Mouse (Mus musculus) heart, embryonic 15.5 days (tissue): ENCODE measurements around the gene Prkra. TPM values are rescaled to one million over a fixed set of nuclear protein-coding genes. Genes with fewer than 3 reads are reported as not detected.
"Not testable (repeated sequence)": the region's sequence is repeated elsewhere in the genome, so short reads cannot be mapped to it uniquely, and the experiment has no call there.

Experiments used
- ATAC-seq: fragments of 200-750 bp; cut with Nextera tagmentation; replicated peaks from 2 replicates; pipeline ENCODE4 v1.8.0; 2017; ENCODE audit warnings: low read depth, moderate TSS enrichment; ENCODE audit not compliant: insufficient number of reproducible peaks, insufficient read depth, low FRiP score
- H3K27ac ChIP-seq: fragments of 300-500 bp; sonication (generic); 2 replicates; pipeline ENCODE4 v1.5.1; 2015; ENCODE audit warnings: mild to moderate bottlenecking, inconsistent platforms
- H3K27me3 ChIP-seq: fragments of 300-500 bp; sonication (generic); 2 replicates; pipeline ENCODE4 v1.6.1; 2015; ENCODE audit warnings: inconsistent platforms
- H3K36me3 ChIP-seq: fragments of 300-500 bp; sonication (generic); 2 replicates; pipeline ENCODE4 v1.6.1; 2015; ENCODE audit warnings: mild to moderate bottlenecking, inconsistent platforms
- H3K4me1 ChIP-seq: fragments of 300-500 bp; sonication (generic); replicated peaks from 2 replicates; pipeline ENCODE4 v1.6.1; 2015; ENCODE audit warnings: inconsistent platforms
- H3K4me2 ChIP-seq: fragments of 300-500 bp; sonication (generic); 2 replicates; pipeline ENCODE4 v1.6.1; 2015; ENCODE audit warnings: inconsistent platforms, mild to moderate bottlenecking, moderate library complexity
- H3K4me3 ChIP-seq: fragments of 300-500 bp; sonication (generic); 2 replicates; pipeline ENCODE4 v1.5.1; 2015; ENCODE audit warnings: mild to moderate bottlenecking, inconsistent platforms
- H3K9ac ChIP-seq: fragments of 300-500 bp; sonication (generic); 2 replicates; pipeline ENCODE4 v1.6.1; 2015; ENCODE audit warnings: mild to moderate bottlenecking, inconsistent platforms
- H3K9me3 ChIP-seq: fragments of 300-500 bp; sonication (generic); replicated peaks from 2 replicates; pipeline ENCODE4 v1.6.1; 2016; ENCODE audit warnings: inconsistent platforms
- WGBS: fragments of 180-500 bp; shearing (Covaris S2); methylation state at CpG from one replicate; pipeline ENCODE4 v1.1.7; 2015; ENCODE audit warnings: mixed read lengths; 5-methylcytosine and 5-hydroxymethylcytosine counted together
- polyA plus RNA-seq: library from polyadenylated mRNA; unstranded; fragments of >200 nt; fragmentation: Nextera tagmentation; extraction: Ambion mirVana; gene quantifications from 2 replicates; pipeline ENCODE4 v1.2.1, GENCODE M21; 2015

The Prkra gene
- polyA plus RNA-seq, 1 experiment from 2014 or later, result 32.5 TPM

DNA sequence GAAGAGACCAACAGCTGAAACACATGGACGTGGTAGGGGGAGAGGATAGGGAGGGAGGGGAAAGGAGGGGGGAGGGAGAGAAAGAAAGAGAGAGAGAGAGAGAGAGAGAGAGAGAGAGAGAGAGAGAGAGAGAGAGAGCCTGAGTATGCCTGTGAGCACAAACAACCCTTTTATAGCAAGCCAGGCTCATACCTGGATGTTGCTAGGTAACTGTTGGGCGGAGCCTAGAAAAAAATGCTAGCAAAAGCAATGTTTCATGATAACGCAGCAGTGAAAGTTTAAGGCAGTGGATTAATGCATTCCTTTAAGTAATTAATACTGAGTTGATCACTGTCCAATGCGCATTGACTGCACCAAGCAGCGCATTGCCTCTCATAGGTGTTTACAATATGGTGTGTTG lies 6.8 kb upstream of the Prkra start:
- H3K27me3 ChIP-seq, result no peaks in the 10 kb centered on the region
- no peaks in the 10 kb centered on the region for H3K4me1 ChIP-seq
- H3K27ac ChIP-seq, result no peak overlapping the region
- no peaks in the 10 kb centered on the region for H3K9me3 ChIP-seq
- ATAC-seq, result no peak
- no peak overlapping the region for H3K4me3 ChIP-seq
- no peak overlapping the region for H3K9ac ChIP-seq
- WGBS, result 74% methylated on average over 5 of the region's 5 CpGs
- H3K4me2 ChIP-seq, result no peak overlapping the region
- no peaks in the 10 kb centered on the region for H3K36me3 ChIP-seq

DNA sequence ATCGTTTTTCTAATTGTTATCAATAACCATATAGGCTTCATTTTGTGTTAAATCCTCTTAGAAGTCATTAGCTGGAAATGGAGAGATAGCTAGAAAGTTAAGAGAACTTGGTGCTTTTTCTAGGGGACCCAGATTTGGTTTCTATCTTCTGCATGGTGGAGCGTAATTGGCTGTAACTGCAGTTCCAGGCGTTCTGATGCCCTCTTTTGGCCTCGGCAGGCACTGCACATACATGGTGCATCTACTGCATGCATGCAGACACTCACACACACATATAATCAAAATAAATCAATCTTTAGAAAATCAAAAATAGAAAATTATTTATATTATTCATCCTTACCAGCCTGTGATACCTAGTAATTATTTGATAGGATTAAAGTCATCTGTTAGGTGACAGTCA lies 5.3 kb upstream of the Prkra start:
- Histone ChIP-seq H3K27me3 (no peaks in the 10 kb centered on the region), H3K36me3 (no peaks in the 10 kb centered on the region), H3K4me2 (no peak overlapping the region), H3K9me3 (no peaks in the 10 kb centered on the region), H3K4me3 (no peak overlapping the region), H3K9ac (no peak overlapping the region), H3K4me1 (peaks cover 6% of the 10 kb centered on the region; the same call in 1 of the 2 replicates), H3K27ac (no peak overlapping the region)
- no peak for ATAC-seq
- WGBS, result 91% methylated on average over 4 of the region's 4 CpGs

DNA sequence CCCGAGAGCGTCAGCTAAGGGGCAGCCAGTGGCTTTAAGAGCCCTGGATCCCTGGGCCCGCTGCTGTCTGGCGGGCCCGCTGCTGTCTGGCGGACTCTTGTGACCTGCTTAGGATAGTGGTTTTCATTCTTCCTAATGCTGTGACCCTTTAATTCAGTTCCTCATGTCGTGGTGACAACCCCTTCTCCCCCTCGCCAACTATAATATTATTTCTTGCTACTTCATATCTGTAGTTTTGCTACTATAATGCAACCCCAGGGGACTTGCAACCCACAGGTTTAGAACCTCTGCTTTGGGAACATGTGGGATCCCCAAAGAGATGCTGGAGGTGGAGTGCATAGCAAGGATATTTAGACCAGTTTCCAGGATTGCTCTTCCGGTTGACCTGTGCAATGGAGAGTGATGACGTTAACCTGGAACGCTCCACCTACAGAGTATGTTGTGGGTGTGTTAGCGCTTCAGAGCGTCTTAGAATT lies 889 bp upstream of the Prkra start:
- Histone ChIP-seq H3K9me3 (no peaks in the 10 kb centered on the region), H3K9ac (peak overlapping the region; percentile 43; the same call in 1 of the 2 replicates), H3K27me3 (no peaks in the 10 kb centered on the region), H3K4me2 (peak overlapping the region; percentile 94), H3K36me3 (no peaks in the 10 kb centered on the region), H3K4me3 (peak overlapping the region; percentile 85), H3K4me1 (peaks cover 14% of the 10 kb centered on the region), H3K27ac (peak overlapping the region; percentile 87)
- WGBS, result 29% methylated on average over 13 of the region's 13 CpGs
- ATAC-seq, result 0 out of 2 replicates have a peak, but pooled peaks have one; percentile 6

DNA sequence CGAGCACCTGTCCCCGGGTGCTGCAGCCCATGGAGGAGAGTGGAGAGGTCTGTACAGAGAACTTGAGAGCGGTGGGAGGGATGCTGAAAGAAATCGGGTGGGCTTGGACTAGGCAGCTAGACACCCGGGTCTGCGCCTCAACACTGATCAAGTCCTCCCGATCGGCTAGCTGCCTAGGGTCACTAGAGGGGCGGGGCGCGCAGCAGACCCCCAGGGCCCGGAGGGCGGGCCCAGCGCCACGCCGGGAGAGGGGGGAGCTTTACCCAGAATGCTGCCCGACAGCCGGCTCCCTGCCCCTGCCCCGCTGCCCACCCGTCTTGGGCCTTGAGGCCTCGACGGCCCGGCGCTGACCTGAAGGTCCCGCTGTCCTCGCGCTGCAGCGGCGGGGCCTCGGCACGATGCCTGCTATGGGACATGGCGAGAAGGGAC lies 360 bp downstream of the Prkra start:
- Histone ChIP-seq H3K9ac (peak overlapping the region; percentile 90), H3K36me3 (peaks cover 5% of the 10 kb centered on the region), H3K4me1 (peaks cover 14% of the 10 kb centered on the region), H3K27ac (peak overlapping the region; percentile 87), H3K4me3 (peak overlapping the region; percentile 85), H3K27me3 (no peaks in the 10 kb centered on the region), H3K4me2 (peak overlapping the region; percentile 94), H3K9me3 (no peaks in the 10 kb centered on the region)
- peak; percentile 47 for ATAC-seq
- WGBS, result under 1% methylated on average over 29 of the region's 32 CpGs

DNA sequence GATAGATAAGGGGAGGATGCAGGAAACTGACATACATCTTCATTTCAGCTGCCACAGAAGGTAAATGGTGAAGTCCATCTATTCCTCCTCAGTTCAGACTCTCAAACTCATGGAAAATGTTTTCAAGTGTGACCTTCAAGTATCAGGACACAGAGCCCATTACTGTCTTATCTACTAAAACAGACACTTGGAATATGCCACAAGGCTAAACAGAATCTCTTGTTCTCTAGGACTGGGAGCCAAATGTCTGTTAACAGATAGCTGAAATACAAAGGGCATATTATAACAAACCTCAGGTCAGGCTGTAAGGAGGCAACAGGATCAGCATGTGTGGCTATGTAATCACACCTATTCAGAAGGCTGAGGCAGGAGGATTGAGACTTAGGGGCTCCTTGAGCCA lies 4.0 kb downstream of the Prkra start:
- Histone ChIP-seq H3K4me1 (peaks cover 12% of the 10 kb centered on the region), H3K27me3 (no peaks in the 10 kb centered on the region), H3K9ac (no peak overlapping the region), H3K4me2 (no peak overlapping the region), H3K27ac (no peak overlapping the region), H3K4me3 (no peak overlapping the region), H3K9me3 (no peaks in the 10 kb centered on the region), H3K36me3 (peaks cover 23% of the 10 kb centered on the region)
- ATAC-seq, result no peak

DNA sequence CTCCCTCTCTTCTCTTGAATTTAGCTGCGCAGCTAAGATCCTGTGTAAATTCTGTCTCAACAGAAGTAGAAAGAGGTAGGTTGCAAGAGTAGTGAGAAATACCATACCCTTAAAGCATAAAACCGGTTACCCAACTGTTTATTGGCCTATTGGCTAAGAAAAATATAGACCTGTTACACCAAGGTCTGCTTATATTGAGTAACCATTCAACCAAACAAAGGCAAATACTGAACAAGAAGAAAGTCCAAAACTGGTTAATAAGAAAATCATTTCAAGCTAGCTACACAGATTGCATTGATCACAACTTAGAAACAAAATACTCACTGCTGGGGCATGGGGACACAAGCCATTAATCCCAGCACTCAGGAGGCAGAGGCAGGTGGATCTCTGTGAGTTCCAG lies 8.2 kb downstream of the Prkra start:
- H3K27ac ChIP-seq, result no peak overlapping the region
- H3K4me2 ChIP-seq, result no peak overlapping the region
- no peaks in the 10 kb centered on the region for H3K4me1 ChIP-seq
- 94% methylated on average over 2 of the region's 2 CpGs for WGBS
- no peak overlapping the region for H3K4me3 ChIP-seq
- no peaks in the 10 kb centered on the region for H3K27me3 ChIP-seq
- no peak for ATAC-seq
- no peak overlapping the region for H3K9ac ChIP-seq
- H3K9me3 ChIP-seq, result no peaks in the 10 kb centered on the region
- H3K36me3 ChIP-seq, result peaks cover 52% of the 10 kb centered on the region

DNA sequence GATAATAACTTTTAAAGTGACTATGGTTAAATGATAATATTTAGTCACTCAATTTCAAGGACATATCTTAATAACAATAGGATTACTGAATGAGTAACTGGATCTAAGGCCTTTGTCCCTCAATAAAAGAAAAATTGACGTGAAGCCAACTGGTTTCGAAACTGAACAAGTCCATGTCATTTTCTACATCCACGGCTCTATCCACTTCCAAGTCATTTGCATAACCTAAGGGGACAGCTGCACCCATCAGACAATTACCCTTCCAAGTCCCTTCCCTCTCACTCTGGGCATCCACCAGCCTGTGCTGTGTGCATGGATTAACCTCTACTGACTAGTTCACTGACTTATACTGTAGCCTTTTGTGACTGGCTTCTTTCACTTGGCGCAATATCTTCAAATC lies 16.2 kb downstream of the Prkra start:
- Histone ChIP-seq H3K4me1 (no peaks in the 10 kb centered on the region), H3K27me3 (no peaks in the 10 kb centered on the region), H3K36me3 (peaks cover 83% of the 10 kb centered on the region), H3K9me3 (no peaks in the 10 kb centered on the region), H3K4me3 (no peak overlapping the region), H3K27ac (no peak overlapping the region), H3K9ac (no peak overlapping the region), H3K4me2 (no peak overlapping the region)
- 92% methylated on average over 4 of the region's 4 CpGs for WGBS
- no peak for ATAC-seq

DNA sequence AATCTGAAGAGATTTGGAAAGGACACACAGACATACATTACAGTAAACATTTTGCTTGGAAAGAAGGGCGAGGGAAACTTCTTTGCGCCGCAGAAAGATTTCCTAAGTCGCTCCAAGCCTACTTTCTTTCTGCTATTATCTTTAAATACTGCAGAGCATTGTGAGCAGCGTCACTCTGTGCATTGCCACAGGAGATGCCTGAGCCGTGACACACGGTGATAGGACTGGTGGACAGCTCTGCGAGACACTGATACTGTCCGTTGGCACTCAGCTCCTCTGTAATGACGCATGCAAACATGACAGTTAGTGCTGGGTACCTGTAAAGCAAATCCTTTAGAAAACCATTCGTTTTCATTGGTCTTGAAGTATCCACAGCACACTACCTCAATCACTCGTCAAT lies 17.5 kb downstream of the Prkra start:
- Histone ChIP-seq H3K27ac (no peak overlapping the region), H3K4me3 (no peak overlapping the region), H3K9ac (no peak overlapping the region), H3K4me1 (no peaks in the 10 kb centered on the region), H3K4me2 (no peak overlapping the region), H3K36me3 (peaks cover 83% of the 10 kb centered on the region), H3K27me3 (no peaks in the 10 kb centered on the region), H3K9me3 (0 out of 2 replicates have a peak, but pooled peaks cover 8% of the 10 kb centered on the region)
- no peak for ATAC-seq
- 77% methylated on average over 12 of the region's 12 CpGs for WGBS

DNA sequence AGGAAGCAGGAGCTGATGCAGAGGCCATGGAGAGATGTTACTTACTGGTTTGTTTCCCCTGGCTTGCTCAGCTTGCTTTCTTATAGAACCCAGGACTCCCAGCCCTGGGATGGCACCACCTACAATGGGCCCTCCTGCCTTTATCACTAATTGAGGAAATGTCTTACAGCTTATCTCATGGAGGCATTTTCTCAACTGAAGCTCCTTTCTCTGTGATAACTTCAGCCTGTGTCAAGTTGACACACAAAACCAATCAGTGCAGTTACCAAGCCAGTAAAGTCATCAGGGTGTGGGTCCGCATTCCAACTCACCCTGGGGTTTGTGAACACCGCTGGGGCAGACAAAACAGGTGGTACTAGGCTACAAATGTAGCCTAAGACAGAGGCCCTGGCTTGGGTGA lies 25.5 kb downstream of the Prkra start:
- H3K9me3 ChIP-seq, H3K4me3 ChIP-seq, H3K27me3 ChIP-seq, H3K27ac ChIP-seq, H3K4me2 ChIP-seq, H3K4me1 ChIP-seq, ATAC-seq, H3K9ac ChIP-seq: not testable (repeated sequence)
- H3K36me3 ChIP-seq, result peaks cover 44% of the 10 kb centered on the region
- WGBS, result 82% methylated on average over 2 of the region's 2 CpGs

DNA sequence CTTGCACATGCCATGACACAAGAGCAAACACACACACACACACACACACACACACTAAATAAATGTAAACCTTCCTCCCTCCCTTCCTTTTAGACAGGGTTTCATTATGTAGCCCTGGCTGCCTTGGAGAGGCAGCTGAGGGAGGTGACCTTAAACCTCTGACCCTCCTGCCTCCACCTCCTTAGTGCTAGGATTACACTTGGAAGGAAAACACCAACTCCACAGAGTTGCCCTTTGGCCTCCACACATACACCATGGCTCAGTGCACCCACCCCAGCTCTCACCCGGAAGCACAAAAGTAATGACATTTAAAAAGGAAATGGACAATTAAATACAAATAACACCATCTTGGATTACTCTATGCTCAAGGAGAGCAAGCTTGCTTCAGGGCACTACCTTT lies 26.1 kb downstream of the Prkra start:
- no peaks in the 10 kb centered on the region for H3K27me3 ChIP-seq
- 68% methylated on average over 1 of the region's 1 CpGs for WGBS
- no peak overlapping the region for H3K9ac ChIP-seq
- H3K9me3 ChIP-seq, result 0 out of 2 replicates have a peak, but pooled peaks cover 8% of the 10 kb centered on the region
- ATAC-seq, result no peak
- no peak overlapping the region for H3K4me3 ChIP-seq
- no peaks in the 10 kb centered on the region for H3K4me1 ChIP-seq
- no peak overlapping the region for H3K27ac ChIP-seq
- no peak overlapping the region for H3K4me2 ChIP-seq
- H3K36me3 ChIP-seq, result peaks cover 38% of the 10 kb centered on the region

DNA sequence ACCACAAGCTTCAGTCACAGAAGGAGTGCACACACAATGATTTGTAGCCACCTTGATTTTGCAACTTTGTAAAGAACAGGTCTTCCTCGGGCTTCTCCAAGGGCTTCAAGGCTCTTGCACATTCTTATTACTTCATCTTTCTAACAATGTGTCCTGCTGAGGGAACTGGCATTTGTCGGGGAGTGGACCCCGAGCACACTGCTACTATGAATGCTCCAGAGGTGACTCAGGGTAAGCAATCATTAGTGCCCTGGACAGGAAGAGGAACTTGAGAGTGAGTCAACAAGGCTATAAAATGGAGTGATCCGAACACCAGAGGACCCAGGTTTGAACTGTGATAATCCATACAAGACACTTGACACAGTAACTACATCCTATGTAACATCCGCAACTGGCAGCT lies 27.6 kb downstream of the Prkra start:
- no peak overlapping the region for H3K4me3 ChIP-seq
- no peaks in the 10 kb centered on the region for H3K9me3 ChIP-seq
- H3K9ac ChIP-seq, result no peak overlapping the region
- no peak overlapping the region for H3K27ac ChIP-seq
- no peaks in the 10 kb centered on the region for H3K4me1 ChIP-seq
- no peak for ATAC-seq
- H3K36me3 ChIP-seq, result peaks cover 23% of the 10 kb centered on the region
- no peak overlapping the region for H3K4me2 ChIP-seq
- H3K27me3 ChIP-seq, result no peaks in the 10 kb centered on the region
- 78% methylated on average over 5 of the region's 5 CpGs for WGBS

DNA sequence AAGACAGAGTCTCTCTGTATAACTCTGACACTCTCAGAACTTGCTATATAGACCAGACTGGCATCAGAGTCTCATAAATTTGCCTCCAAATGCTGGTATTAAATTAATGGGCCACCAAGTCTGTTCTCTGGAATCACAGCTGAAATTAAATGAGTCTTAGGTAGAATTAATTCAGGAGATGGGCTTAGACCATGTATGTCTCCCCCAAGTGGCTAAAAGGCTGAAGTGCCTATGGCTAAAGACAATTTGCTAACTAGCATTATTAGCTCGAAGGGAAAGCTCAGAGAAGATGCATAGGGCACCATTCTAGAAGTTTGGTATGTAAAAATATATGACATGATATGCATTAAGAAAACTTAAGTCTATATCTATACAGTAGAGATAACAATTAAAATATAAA lies 29.7 kb downstream of the Prkra start:
- Histone ChIP-seq H3K4me2 (no peak overlapping the region), H3K4me3 (no peak overlapping the region), H3K36me3 (peaks cover 5% of the 10 kb centered on the region; the same call in 1 of the 2 replicates), H3K27me3 (no peaks in the 10 kb centered on the region), H3K4me1 (no peaks in the 10 kb centered on the region), H3K9me3 (no peaks in the 10 kb centered on the region), H3K27ac (no peak overlapping the region), H3K9ac (no peak overlapping the region)
- 43% methylated on average over 1 of the region's 1 CpGs for WGBS
- ATAC-seq, result no peak
